Mouse (Mus musculus): ENCODE measurements around the gene Scgb2b27. TPM values are rescaled to one million over a fixed set of nuclear protein-coding genes. Genes with fewer than 3 reads are reported as not detected.
"Not testable (repeated sequence)": the region's sequence is repeated elsewhere in the genome, so short reads cannot be mapped to it uniquely, and the experiment has no call there.

Gene Scgb2b27
- total RNA-seq (2022), result not detected

DNA sequence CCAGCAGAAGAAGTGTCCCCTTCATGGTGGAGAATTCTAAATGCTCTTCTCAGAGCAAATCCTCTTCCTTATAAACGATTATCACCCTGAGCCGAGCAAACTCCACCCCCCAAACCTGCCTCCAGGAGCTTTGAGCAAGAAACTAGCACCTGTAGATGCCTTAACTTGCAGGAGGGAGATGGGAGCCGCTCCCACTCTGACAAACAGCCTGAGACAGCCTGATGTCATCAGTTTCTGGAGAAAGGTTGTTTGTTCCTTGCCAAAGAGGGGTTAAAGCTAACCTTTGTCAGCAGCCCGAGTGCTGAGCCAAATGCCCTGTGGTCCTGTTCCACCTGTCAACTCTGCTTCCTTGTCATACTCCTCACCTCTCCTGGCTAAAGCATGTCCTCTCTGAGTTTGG is at the start of gene Scgb2b27:
Gene Scgb2b27, minus strand, starts transcription at position 101 of the 400 bp plus-strand sequence.
- DNase-seq (ENCODE audit: low spot score in 2 of 2), result no peak

DNA sequence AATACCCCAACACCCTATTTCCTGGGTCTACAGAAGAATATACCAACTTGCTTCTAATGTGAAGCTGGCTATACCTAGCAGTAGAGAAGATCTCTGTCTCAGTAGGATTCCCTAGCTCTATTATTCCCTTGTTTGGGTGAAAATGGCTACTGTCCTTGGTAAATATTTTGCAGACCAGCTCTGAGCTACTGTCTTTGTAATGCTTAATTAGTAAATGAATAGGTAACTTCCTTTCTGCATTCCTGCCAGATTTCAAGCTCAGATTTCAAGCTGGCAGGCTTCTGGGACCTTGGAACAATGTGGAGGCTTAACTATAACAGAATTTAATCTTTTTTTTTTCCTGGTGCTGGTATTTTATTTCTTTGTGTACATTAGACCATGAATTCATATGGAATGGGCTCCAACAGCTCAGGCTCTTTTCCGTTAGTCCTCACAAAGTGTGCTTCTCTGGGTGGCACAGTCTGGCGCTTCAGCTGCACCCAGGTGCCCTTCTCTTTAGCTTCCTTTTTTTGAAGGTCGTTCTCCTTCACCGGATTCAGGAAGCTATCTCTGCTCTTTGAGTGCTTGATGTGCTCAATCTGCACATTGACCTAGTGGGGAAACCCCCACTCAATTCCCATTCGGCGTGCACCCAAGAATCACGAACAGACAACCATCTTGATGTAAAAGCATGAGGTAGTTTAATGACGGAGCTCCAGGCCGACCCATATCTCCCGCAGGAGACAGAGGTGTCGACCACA is 22.5 kb upstream of the Scgb2b27 start:
- DNase-seq (ENCODE audit: low spot score in 2 of 2), result not testable (repeated sequence)

DNA sequence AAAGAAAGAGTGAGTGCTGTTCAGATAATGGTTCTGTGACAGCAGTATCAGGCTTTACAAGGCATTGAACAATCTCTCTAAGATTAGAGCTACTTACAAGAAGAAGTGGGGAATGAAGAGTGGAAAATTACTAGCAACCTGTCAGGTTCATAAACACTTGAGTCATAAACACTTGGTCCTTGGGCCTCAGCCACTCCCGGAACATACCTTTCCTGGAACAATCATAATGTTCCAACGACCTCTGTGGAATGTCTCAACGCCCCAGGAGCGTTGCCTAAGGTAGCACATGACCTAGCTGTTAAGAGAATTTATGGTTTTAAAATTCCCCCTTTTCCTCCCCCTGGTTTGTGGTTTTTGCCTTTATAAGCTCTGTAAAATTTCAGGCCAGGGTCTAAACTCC is 20.8 kb upstream of the Scgb2b27 start:
- not testable (repeated sequence) for DNase-seq (ENCODE audit: low spot score in 2 of 2)

DNA sequence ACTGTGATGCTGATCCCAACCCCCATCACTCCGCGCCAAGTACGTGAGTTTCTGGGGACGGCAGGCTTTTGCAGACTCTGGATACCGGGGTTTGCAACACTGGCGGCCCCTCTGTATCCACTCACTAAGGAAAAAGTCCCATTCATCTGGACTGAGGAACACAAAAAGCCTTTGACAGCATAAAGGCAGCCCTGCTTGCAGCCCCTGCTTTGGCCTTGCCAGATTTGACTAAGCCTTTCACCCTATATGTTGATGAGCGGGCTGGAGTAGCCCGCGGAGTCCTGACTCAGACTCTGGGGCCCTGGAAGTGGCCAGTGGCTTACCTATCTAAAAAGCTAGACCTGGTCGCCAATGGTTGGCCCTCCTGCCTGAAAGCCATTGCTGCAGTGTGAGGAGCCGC is 16.3 kb upstream of the Scgb2b27 start:
- no peak for DNase-seq (ENCODE audit: low spot score in 2 of 2)

DNA sequence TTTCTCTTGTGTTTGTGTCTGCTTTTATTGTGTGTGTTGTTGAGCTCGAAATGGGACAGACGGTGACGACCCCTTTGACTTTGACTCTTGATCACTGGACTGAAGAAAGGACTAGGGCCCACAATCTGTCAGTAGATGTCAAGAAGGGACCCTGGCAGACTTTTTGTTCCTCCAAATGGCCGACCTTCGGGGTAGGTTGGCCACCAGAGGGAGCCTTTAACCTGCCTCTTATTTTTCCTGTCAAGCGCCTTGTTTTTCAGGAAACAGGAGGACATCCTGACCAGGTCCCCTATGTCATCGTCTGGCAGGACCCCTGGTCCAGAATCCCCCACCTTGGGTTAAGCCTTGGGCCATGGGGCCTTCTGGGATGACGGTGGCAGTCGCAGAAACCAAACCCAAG is 13.5 kb upstream of the Scgb2b27 start:
- not testable (repeated sequence) for DNase-seq (ENCODE audit: low spot score in 2 of 2)

DNA sequence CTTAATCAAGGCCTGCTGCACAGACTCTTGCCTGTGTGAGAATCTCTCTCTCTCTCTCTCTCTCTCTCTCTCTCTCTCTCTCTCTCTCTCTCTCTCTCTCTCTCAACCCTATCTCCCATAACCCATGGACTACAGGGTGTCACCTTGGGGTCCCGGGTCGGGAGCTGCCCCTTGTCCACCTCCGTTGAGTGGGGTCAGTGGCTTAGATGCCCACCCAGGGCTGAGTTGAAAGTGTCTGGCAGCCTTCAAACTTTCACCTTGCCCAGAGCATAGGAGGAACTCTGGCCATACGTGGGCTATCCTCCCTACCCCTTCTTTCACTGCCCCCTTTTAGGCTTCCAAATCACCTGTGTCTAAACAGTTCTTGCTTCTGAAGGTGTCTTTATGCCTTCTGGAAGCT is 11.9 kb upstream of the Scgb2b27 start:
- DNase-seq (ENCODE audit: low spot score in 2 of 2), result no peak

DNA sequence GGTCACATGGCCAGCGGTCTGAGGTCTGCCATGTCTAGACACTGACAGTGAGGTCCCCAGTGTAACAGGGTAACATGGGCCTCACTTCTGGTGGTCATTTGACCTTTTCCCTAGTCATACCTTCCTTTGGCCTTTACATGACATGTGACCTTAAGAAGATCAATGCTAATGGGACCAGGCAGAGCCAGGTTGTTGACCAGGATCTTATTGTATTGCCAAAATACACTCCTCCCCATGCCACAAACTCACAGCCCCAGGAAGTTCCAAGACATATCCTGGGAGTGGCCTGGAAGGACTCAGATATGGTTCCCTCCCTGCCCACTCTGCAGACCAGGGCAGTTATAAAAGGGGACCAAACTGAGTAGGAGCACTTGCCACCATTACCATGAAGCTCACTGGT is 7.4 kb upstream of the Scgb2b27 start, which contains the start of gene Scgb1b27:
Gene Scgb1b27, plus strand, starts transcription at position 301 of the 400 bp plus-strand sequence.
- DNase-seq (ENCODE audit: low spot score in 2 of 2), result not testable (repeated sequence)

DNA sequence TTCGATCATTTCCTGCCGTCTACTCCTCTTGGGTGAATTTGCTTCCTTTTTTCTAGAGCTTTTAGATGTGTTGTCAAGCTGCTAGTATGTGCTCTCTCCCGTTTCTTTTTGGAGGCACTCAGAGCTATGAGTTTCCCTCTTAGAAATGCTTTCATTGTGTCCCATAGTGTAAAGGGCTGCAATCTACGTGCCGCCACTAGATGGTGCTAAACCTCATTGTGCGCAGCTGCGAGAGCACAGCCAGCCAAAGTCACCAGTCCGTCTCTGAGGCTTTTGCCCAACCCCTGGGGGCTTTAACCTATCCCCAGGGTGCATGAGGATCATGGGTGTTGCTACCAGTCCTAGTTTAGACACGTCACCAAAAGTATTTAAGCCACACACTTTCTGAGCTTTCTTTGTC is 31.5 kb downstream of the Scgb2b27 start:
- DNase-seq (ENCODE audit: low spot score in 2 of 2), result peak in 1 of 2 experiments; percentile 2

Other genes with a start within 250 kb of the Scgb2b27 start
- not detected for gene Scgb2b26, start 68.9 kb downstream of the Scgb2b27 start, total RNA-seq (2022)
- gene Scgb1b27, start 7.5 kb upstream of the Scgb2b27 start, total RNA-seq (2022), result not detected
- gene Scgb1b30, start 81.5 kb upstream of the Scgb2b27 start, total RNA-seq (2022), result not detected
- 10 to 100 TPM; 10.8 to 14.8 (median 13.5) TPM for gene Wtip, start 119.3 kb upstream of the Scgb2b27 start, total RNA-seq (2022)
- gene Uba2, start 155.7 kb upstream of the Scgb2b27 start, total RNA-seq (2022), result 10 to 100 TPM; 87.0 to 89.6 (median 87.7) TPM
- 10 to 100 TPM; 22.3 to 25.5 (median 24.2) TPM for gene Pdcd2l, start 182.7 kb upstream of the Scgb2b27 start, total RNA-seq (2022)
- gene Gpi1, start 216.4 kb upstream of the Scgb2b27 start, total RNA-seq (2022), result 100 to 1,000 TPM; 683 to 742 (median 696) TPM
- gene Gm6096, start 237.1 kb upstream of the Scgb2b27 start, total RNA-seq (2022), result not detected